Mouse (Mus musculus) kidney, postnatal 14 days (tissue): ENCODE results near the gene Gm6685.
"Not testable (repeated sequence)": the region's sequence is repeated elsewhere in the genome, so short reads cannot be mapped to it uniquely, and the experiment has no call there.

Experiments
- DNase-seq: peaks from one replicate; pipeline ENCODE4 v3.0.0; 2022; ENCODE audit warnings: mixed read lengths

Gm6685 gene

GRCm38 (mm10) chr11:28339224-28340150 lies at the start of gene Gm6685:
Gene Gm6685, minus strand, starts transcription at chr11:28339867.
- not testable (repeated sequence) for DNase-seq

- no peak for DNase-seq
These were observed 36.2 kb upstream of the Gm6685 start for GRCm38 (mm10) chr11:28375891-28376290.

- DNase-seq, result no peak
These were observed 35.0 kb upstream of the Gm6685 start for GRCm38 (mm10) chr11:28374636-28375035.

- DNase-seq, result not testable (repeated sequence)
These were observed 31.7 kb upstream of the Gm6685 start for GRCm38 (mm10) chr11:28371381-28371780.

GRCm38 (mm10) chr11:28365929-28366244 lies 26.2 kb upstream of the Gm6685 start:
- no peak for DNase-seq

- DNase-seq, result peak; percentile 87
These were observed 25.7 kb upstream of the Gm6685 start for GRCm38 (mm10) chr11:28365209-28365928.

GRCm38 (mm10) chr11:28343465-28343864 lies 3.8 kb upstream of the Gm6685 start:
- no peak for DNase-seq

- no peak for DNase-seq
These were observed 2.2 kb upstream of the Gm6685 start for GRCm38 (mm10) chr11:28341887-28342286.

- DNase-seq, result no peak
These were observed 11.8 kb downstream of the Gm6685 start for GRCm38 (mm10) chr11:28327878-28328277.

GRCm38 (mm10) chr11:28313396-28313795 lies 26.3 kb downstream of the Gm6685 start:
- DNase-seq, result no peak

- DNase-seq, result no peak
These were observed 31.9 kb downstream of the Gm6685 start for GRCm38 (mm10) chr11:28307723-28308122.

GRCm38 (mm10) chr11:28290440-28290839 lies 49.2 kb downstream of the Gm6685 start:
- DNase-seq, result no peak
